Mouse (Mus musculus) neural tube, embryonic 11.5 days (tissue): ENCODE measurements around the gene Trem2. TPM values are rescaled to one million over a fixed set of nuclear protein-coding genes. Genes with fewer than 3 reads are reported as not detected.

Source experiments
- ATAC-seq: fragments of 200-750 bp; cut with Nextera tagmentation; 2 replicates; pipeline ENCODE4 v1.8.0; 2017; ENCODE audit warnings: moderate number of reproducible peaks, mild to moderate bottlenecking, moderate TSS enrichment, moderate library complexity; ENCODE audit not compliant: insufficient read depth, low FRiP score, low TSS enrichment
- DNase-seq: peaks from one replicate; pipeline ENCODE4 v3.0.0-alpha.2; 2015; ENCODE audit warnings: low spot score
- H3K27ac ChIP-seq: fragments of 300-500 bp; sonication (generic); 2 replicates; pipeline ENCODE4 v1.5.1; 2014; ENCODE audit warnings: low read depth, mild to moderate bottlenecking, low read length
- H3K27me3 ChIP-seq: fragments of 300-500 bp; sonication (generic); 2 replicates; pipeline ENCODE4 v1.6.1; 2014; ENCODE audit warnings: mild to moderate bottlenecking, low read length, mixed read lengths; ENCODE audit not compliant: control insufficient read depth, insufficient read depth
- H3K36me3 ChIP-seq: fragments of 300-500 bp; sonication (generic); 2 replicates; pipeline ENCODE4 v1.6.1; 2014; ENCODE audit warnings: mild to moderate bottlenecking, low read length, moderate library complexity, mixed read lengths; ENCODE audit not compliant: control insufficient read depth, insufficient read depth
- H3K4me1 ChIP-seq: fragments of 300-500 bp; sonication (generic); 2 replicates; pipeline ENCODE4 v1.6.1; 2014; ENCODE audit warnings: low read length, mixed read lengths; ENCODE audit not compliant: control insufficient read depth, insufficient read depth
- H3K4me2 ChIP-seq: fragments of 300-500 bp; sonication (generic); 2 replicates; pipeline ENCODE4 v1.6.1; 2014; ENCODE audit warnings: low read depth, mild to moderate bottlenecking, moderate library complexity
- H3K4me3 ChIP-seq: fragments of 300-500 bp; sonication (generic); 2 replicates; pipeline ENCODE4 v1.5.1; 2014; ENCODE audit warnings: low read depth, low read length
- H3K9ac ChIP-seq: fragments of 300-500 bp; sonication (generic); 2 replicates; pipeline ENCODE4 v1.6.1; 2014; ENCODE audit warnings: mild to moderate bottlenecking, low read length
- H3K9me3 ChIP-seq: fragments of 300-500 bp; sonication (generic); 2 replicates; pipeline ENCODE4 v1.6.1; 2016; ENCODE audit warnings: low read length; ENCODE audit not compliant: control insufficient read depth
- WGBS: fragments of 180-500 bp; shearing (Covaris S2); extraction: QIAGEN DNeasy Blood & Tissue Kit; methylation state at CpG from one replicate; pipeline ENCODE4 v1.1.7; 2014; 5-methylcytosine and 5-hydroxymethylcytosine counted together
- polyA plus RNA-seq: library from polyadenylated mRNA; unstranded; fragments of >200 nt; fragmentation: Nextera tagmentation; extraction: Ambion mirVana; gene quantifications from 2 replicates; pipeline ENCODE4 v1.2.1, GENCODE M21; 2014

Trem2 gene
- polyA plus RNA-seq, 1 experiment from 2014 or later = 1.7 TPM

DNA sequence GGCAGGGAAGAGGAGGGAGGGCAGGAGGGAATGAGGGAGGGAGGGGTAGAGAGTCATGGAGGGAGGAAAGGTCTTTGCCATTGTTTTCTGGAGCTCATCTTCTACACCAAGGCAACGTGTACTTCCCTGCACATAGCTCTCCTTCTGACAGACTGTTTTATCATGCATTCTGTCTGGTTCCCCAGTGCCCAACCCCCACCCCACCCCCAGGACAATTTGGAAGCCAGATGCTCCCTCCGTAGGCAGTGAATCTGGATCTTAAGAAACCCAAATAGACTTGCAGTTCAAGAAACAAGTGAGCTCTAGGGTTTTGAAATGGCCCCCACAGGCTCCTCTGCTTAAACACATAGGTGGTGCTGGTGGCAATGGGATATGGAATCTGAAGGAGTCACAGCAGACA is 11.7 kb downstream of the Trem2 start:
- Histone ChIP-seq H3K36me3 (no peaks in the 10 kb centered on the region), H3K27ac (no peak overlapping the region), H3K9ac (no peak overlapping the region), H3K27me3 (no peaks in the 10 kb centered on the region), H3K4me1 (no peaks in the 10 kb centered on the region), H3K9me3 (no peaks in the 10 kb centered on the region), H3K4me3 (no peak overlapping the region), H3K4me2 (no peak overlapping the region)
- WGBS = 47% methylated on average over 2 of the region's 2 CpGs
- ATAC-seq (no peak), DNase-seq (no peak)

DNA sequence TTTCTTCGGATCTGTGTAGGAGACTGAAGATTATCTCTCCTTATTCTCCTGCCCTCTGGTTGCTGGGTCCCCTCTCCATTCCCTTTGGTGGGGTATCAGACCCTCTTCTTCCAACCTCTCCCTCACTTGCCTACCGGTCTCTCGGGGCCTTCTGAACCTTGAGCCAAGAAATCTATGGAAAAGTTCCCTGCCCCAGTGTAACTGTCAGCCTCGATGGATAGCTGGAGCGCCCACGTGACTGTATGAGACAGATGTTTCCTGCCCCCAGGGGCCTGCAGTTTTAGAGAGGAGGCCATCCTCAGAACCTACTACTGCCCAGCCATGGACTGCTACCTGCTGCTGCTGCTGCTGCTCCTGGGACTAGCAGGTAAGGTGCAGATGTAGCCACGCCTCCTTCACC is 13.4 kb downstream of the Trem2 start, which contains the start of gene Treml1:
Gene Treml1, plus strand, starts transcription at position 301 of the 400 bp plus-strand sequence.
- no peaks in the 10 kb centered on the region for H3K9me3 ChIP-seq
- 77% methylated on average over 7 of the region's 7 CpGs for WGBS

DNA sequence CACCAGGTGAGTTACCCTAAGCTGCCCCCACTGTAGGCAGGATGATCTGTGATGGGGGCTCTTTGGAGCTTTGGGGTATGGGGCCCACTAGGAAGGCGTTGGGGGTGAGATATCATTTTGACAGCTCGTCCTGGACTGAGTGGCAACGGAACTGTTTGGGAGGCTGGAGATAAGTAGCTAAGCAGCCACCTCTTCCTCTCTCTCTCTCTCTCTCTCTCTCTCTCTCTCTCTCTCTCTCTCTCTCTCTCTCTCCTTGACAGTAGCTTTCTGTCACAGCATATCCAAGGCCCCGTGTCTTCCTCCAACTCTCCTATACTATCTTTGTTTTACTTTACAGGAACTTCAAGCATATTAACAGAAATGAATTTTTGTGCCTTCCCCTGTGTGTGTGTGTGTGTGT is 14.3 kb downstream of the Trem2 start:
- H3K27ac ChIP-seq = no peak overlapping the region
- no peak overlapping the region for H3K4me3 ChIP-seq
- no peaks in the 10 kb centered on the region for H3K36me3 ChIP-seq
- DNase-seq (no peak), ATAC-seq (no peak)
- H3K27me3 ChIP-seq = no peaks in the 10 kb centered on the region
- H3K9ac ChIP-seq = no peak overlapping the region
- WGBS = 85% methylated on average over 4 of the region's 4 CpGs
- H3K4me1 ChIP-seq = no peaks in the 10 kb centered on the region
- no peak overlapping the region for H3K4me2 ChIP-seq
- H3K9me3 ChIP-seq = no peaks in the 10 kb centered on the region

More for the DNA sequence above, 13.4 kb downstream of the Trem2 start, which contains the start of gene Treml1:
- no peak for ATAC-seq
- no peak within 1 kb of the TSS for H3K4me3 ChIP-seq
- no peaks in the 10 kb centered on the region for H3K36me3 ChIP-seq
- no peaks in the 10 kb centered on the region for H3K27me3 ChIP-seq
- no peaks in the 10 kb centered on the region for H3K4me1 ChIP-seq
- no peak within 1 kb of the TSS for H3K9ac ChIP-seq
- H3K4me2 ChIP-seq = no peak within 1 kb of the TSS
- no peak within 1 kb of the TSS for H3K27ac ChIP-seq
- no peak for DNase-seq

DNA sequence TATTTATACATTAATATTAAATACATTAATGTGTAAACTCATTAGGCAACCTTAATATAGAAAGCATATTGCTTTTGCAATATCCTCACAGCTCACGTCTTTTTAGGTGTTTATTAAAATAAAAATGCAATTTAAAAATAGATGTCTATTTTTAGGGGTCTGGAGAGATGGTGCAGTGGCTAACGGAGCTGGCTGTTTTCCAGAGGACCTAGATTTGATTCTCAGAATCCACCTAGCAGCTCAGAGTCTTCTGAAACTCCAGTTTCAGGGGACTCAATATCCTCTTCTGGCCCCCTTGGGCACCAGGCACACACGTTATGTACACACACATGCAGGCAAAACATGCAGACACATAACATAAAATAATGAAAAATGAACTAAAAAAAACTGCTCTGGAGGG is 16.1 kb downstream of the Trem2 start:
- ATAC-seq (no peak), DNase-seq (no peak)
- Histone ChIP-seq H3K4me1 (no peaks in the 10 kb centered on the region), H3K27ac (no peak overlapping the region), H3K4me2 (no peak overlapping the region), H3K4me3 (no peak overlapping the region), H3K27me3 (no peaks in the 10 kb centered on the region), H3K9ac (no peak overlapping the region), H3K9me3 (no peaks in the 10 kb centered on the region), H3K36me3 (no peaks in the 10 kb centered on the region)
- WGBS = 81% methylated on average over 3 of the region's 3 CpGs

DNA sequence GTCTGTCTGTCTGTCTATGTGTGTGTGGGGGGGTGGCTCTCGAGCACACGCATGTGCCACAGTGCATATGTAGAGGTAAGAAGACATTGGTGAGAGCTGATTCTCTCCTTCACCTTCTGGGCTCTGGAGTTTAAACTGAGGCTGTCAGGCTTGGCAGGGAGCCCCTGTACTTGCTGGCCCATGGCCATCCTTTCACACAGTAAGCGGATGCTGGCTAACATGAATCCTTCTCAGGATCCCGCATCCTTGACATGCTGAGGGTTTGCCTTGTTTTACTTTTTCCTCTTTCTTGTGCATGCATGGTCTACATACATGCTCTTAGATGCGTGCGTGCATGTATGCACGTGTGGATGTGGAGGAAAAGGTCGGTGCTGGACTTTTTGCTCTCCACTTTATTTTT is 16.8 kb downstream of the Trem2 start:
- Histone ChIP-seq H3K27ac (no peak overlapping the region), H3K4me3 (no peak overlapping the region), H3K4me1 (no peaks in the 10 kb centered on the region), H3K9me3 (no peaks in the 10 kb centered on the region), H3K27me3 (no peaks in the 10 kb centered on the region), H3K9ac (no peak overlapping the region), H3K36me3 (no peaks in the 10 kb centered on the region), H3K4me2 (no peak overlapping the region)
- DNase-seq (no peak), ATAC-seq (no peak)
- WGBS = 94% methylated on average over 8 of the region's 8 CpGs

DNA sequence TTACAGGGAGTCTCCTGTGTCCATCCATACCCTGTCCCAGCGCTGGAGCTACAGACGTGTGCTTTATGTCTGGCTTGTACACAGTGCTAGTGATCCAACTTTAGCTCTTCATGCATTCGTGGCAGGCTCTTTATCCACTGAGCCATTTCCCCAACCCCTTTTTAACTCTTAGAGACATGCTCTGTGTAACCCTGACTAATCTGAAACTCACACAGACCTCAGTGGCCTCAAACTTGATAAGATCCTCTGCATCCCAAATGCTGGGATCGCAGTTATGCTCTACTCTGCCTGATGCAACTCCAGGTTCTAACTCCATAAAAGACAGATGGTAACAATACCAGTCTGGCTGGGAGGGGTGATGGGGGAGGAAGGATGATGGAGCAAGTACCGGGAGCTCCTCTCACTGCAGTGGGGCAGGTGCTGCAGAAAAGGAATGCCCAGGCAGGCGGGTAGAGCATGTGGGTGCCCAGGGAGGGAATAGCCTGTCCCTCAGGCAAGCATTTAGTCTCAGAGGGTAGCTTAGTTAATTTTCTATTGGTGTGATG is 17.3 kb downstream of the Trem2 start:
- Histone ChIP-seq H3K27me3 (no peaks in the 10 kb centered on the region), H3K27ac (no peak overlapping the region), H3K36me3 (no peaks in the 10 kb centered on the region), H3K9me3 (no peaks in the 10 kb centered on the region), H3K4me1 (no peaks in the 10 kb centered on the region), H3K4me2 (no peak overlapping the region), H3K9ac (no peak overlapping the region), H3K4me3 (no peak overlapping the region)
- WGBS = 75% methylated on average over 6 of the region's 6 CpGs
- ATAC-seq = no peak
- no peak for DNase-seq

DNA sequence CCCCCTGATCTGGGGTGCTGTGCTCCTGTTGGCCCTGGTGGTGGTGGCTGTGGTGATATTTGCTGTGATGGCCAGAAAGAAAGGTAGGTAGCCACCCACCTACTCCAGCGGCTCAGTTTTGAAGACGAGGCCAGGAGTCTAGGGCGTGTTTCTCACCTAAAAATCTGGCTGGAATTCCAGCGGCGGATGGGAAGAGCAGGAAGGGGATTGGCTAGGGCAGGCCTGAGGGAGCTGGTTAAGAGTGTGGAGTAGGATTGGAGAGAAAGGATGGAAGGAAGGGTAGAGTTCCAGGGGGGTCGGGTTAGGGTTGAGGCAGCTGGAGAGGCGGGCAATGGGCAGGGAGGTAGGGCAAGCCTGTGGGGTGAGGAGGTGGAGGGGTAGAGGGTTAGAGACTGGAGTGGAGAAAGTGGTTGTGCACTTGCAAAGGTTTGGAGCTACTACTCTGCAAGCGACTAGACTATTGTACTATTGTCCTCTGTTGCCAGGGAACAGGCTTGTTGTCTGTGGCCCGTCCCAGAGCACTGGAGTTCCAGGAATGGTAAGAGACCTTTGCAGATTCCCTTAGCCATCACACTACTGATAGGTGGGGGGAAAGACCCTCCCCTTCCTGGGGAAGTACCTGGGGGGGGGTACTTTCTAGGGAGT is 19.4 kb downstream of the Trem2 start:
- H3K27ac ChIP-seq = no peak overlapping the region
- no peak overlapping the region for H3K4me2 ChIP-seq

DNA sequence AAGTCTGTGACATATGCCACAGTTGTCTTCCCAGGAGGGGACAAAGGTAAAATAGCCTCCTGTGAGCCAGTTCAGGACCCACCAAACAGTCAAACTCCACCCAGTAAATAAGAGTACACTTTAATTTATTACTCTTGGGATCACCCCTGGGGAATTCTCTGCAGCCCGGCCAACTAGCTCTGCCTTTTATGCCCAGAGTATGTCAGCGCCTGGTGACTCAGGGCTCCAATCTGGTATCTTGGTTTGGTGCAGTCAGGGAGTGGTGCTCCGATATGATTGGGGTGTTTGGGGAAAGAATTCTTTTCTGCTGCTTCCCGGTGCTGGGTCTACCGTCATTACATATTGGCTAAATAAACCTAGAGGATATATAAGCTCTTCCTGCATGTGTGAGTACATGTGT is 20.6 kb downstream of the Trem2 start:
- Histone ChIP-seq H3K4me1 (no peaks in the 10 kb centered on the region), H3K27me3 (no peaks in the 10 kb centered on the region), H3K9ac (no peak overlapping the region), H3K9me3 (no peaks in the 10 kb centered on the region), H3K4me3 (no peak overlapping the region), H3K4me2 (no peak overlapping the region), H3K27ac (no peak overlapping the region), H3K36me3 (no peaks in the 10 kb centered on the region)
- DNase-seq = no peak
- 84% methylated on average over 5 of the region's 5 CpGs for WGBS
- no peak for ATAC-seq

More for the DNA sequence above, 19.4 kb downstream of the Trem2 start:
- H3K27me3 ChIP-seq = no peaks in the 10 kb centered on the region
- H3K4me3 ChIP-seq = no peak overlapping the region
- DNase-seq (no peak), ATAC-seq (no peak)
- 74% methylated on average over 9 of the region's 9 CpGs for WGBS
- no peak overlapping the region for H3K9ac ChIP-seq
- H3K36me3 ChIP-seq = no peaks in the 10 kb centered on the region
- H3K4me1 ChIP-seq = no peaks in the 10 kb centered on the region
- no peaks in the 10 kb centered on the region for H3K9me3 ChIP-seq

DNA sequence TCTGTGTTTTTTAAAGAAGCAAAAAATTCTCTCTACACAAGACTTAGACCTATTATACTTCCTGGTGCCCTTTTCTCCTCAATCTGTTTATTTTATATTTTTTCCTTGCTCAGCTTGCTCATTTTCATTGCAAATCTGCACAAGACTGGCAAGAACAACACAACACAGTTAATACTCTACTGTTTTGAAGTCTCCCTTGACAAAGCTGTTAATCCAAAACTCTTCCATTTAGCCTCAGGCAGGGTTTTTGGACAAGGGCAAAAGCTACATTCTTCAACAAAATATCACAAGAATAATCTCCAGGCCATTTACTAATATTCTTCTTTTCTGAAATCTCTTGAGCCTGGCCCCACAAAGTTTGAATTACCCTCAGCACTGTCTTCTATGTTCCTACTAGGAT is 25.4 kb downstream of the Trem2 start:
- H3K4me1 ChIP-seq = no peaks in the 10 kb centered on the region
- DNase-seq (no peak), ATAC-seq (no peak)
- no peaks in the 10 kb centered on the region for H3K27me3 ChIP-seq
- no peak overlapping the region for H3K9ac ChIP-seq
- no peak overlapping the region for H3K27ac ChIP-seq
- no peak overlapping the region for H3K4me3 ChIP-seq
- H3K9me3 ChIP-seq = no peaks in the 10 kb centered on the region
- H3K4me2 ChIP-seq = no peak overlapping the region
- H3K36me3 ChIP-seq = no peaks in the 10 kb centered on the region
